Mouse (Mus musculus): ENCODE results near the gene Ppil6. TPM values are rescaled to one million over a fixed set of nuclear protein-coding genes. Genes with fewer than 3 reads are reported as not detected.

The Ppil6 gene
- polyA plus RNA-seq, 1 experiment: not detected

- Histone ChIP-seq H3K4me1 (ENCODE audit: control insufficient read depth, insufficient read depth, low read length) (no peaks in the 10 kb centered on the region), H3K27ac (ENCODE audit: insufficient read depth, low read length) (no peak overlapping the region), H3K4me3 (ENCODE audit: insufficient read depth, low read length) (no peak overlapping the region)
- TF ChIP-seq POLR2A (IDR thresholded peaks at IDR 0.05; ENCODE audit: low read depth, low read length): no peak
- no peak for TF ChIP-seq CTCF (IDR thresholded peaks at IDR 0.05; ENCODE audit: borderline replicate concordance, insufficient read depth, low read length)
These were observed 51.8 kb downstream of the Ppil6 start for GRCm38 (mm10) chr10:41542057-41542456.

- Histone ChIP-seq H3K27ac (ENCODE audit: insufficient read depth, low read length) (no peak overlapping the region), H3K4me3 (ENCODE audit: insufficient read depth, low read length) (no peak overlapping the region), H3K4me1 (ENCODE audit: control insufficient read depth, insufficient read depth, low read length) (no peaks in the 10 kb centered on the region)
- TF ChIP-seq CTCF (IDR thresholded peaks at IDR 0.05; ENCODE audit: borderline replicate concordance, insufficient read depth, low read length) (no peak), POLR2A (IDR thresholded peaks at IDR 0.05; ENCODE audit: low read depth, low read length) (no peak)
These were observed 53.2 kb downstream of the Ppil6 start for GRCm38 (mm10) chr10:41543439-41543838.

- Histone ChIP-seq H3K4me1 (ENCODE audit: control insufficient read depth, insufficient read depth, low read length) (no peaks in the 10 kb centered on the region), H3K27ac (ENCODE audit: insufficient read depth, low read length) (no peak overlapping the region), H3K4me3 (ENCODE audit: insufficient read depth, low read length) (no peak overlapping the region)
- TF ChIP-seq POLR2A (IDR thresholded peaks at IDR 0.05; ENCODE audit: low read depth, low read length): no peak
- TF ChIP-seq CTCF (IDR thresholded peaks at IDR 0.05; ENCODE audit: borderline replicate concordance, insufficient read depth, low read length): no peak
These were observed 53.6 kb downstream of the Ppil6 start for GRCm38 (mm10) chr10:41543844-41544243.

GRCm38 (mm10) chr10:41544481-41545190 lies 54.4 kb downstream of the Ppil6 start:
- Histone ChIP-seq H3K4me1 (ENCODE audit: control insufficient read depth, insufficient read depth, low read length) (no peaks in the 10 kb centered on the region), H3K27ac (ENCODE audit: insufficient read depth, low read length) (no peak overlapping the region), H3K4me3 (ENCODE audit: insufficient read depth, low read length) (no peak overlapping the region)
- no peak for TF ChIP-seq CTCF (IDR thresholded peaks at IDR 0.05; ENCODE audit: borderline replicate concordance, insufficient read depth, low read length)
- TF ChIP-seq POLR2A (IDR thresholded peaks at IDR 0.05; ENCODE audit: low read depth, low read length): no peak

GRCm38 (mm10) chr10:41545224-41545755 lies 55.1 kb downstream of the Ppil6 start:
- H3K27ac ChIP-seq (ENCODE audit: insufficient read depth, low read length): no peak overlapping the region

GRCm38 (mm10) chr10:41546396-41547165 lies 56.3 kb downstream of the Ppil6 start:
- H3K27ac ChIP-seq (ENCODE audit: insufficient read depth, low read length): no peak overlapping the region
- peaks cover 5% of the 10 kb centered on the region; the same call in 1 of the 2 replicates for H3K4me1 ChIP-seq (ENCODE audit: control insufficient read depth, insufficient read depth, low read length)
- no peak overlapping the region for H3K4me3 ChIP-seq (ENCODE audit: insufficient read depth, low read length)
- TF ChIP-seq POLR2A (IDR thresholded peaks at IDR 0.05; ENCODE audit: low read depth, low read length) (no peak), CTCF (IDR thresholded peaks at IDR 0.05; ENCODE audit: borderline replicate concordance, insufficient read depth, low read length) (no peak)

More at GRCm38 (mm10) chr10:41545224-41545755, 55.1 kb downstream of the Ppil6 start:
- TF ChIP-seq POLR2A (IDR thresholded peaks at IDR 0.05; ENCODE audit: low read depth, low read length) (no peak), CTCF (IDR thresholded peaks at IDR 0.05; ENCODE audit: borderline replicate concordance, insufficient read depth, low read length) (no peak)
- H3K4me3 ChIP-seq (ENCODE audit: insufficient read depth, low read length): no peak overlapping the region
- H3K4me1 ChIP-seq (ENCODE audit: control insufficient read depth, insufficient read depth, low read length): no peaks in the 10 kb centered on the region

GRCm38 (mm10) chr10:41550711-41551110 lies 60.5 kb downstream of the Ppil6 start:
- Histone ChIP-seq H3K4me1 (ENCODE audit: control insufficient read depth, insufficient read depth, low read length) (peaks cover 15% of the 10 kb centered on the region), H3K4me3 (ENCODE audit: insufficient read depth, low read length) (no peak overlapping the region), H3K27ac (ENCODE audit: insufficient read depth, low read length) (no peak overlapping the region)
- TF ChIP-seq CTCF (IDR thresholded peaks at IDR 0.05; ENCODE audit: borderline replicate concordance, insufficient read depth, low read length) (no peak), POLR2A (IDR thresholded peaks at IDR 0.05; ENCODE audit: low read depth, low read length) (no peak)

- TF ChIP-seq POLR2A (IDR thresholded peaks at IDR 0.05; ENCODE audit: low read depth, low read length): no peak
- no peak for TF ChIP-seq CTCF (IDR thresholded peaks at IDR 0.05; ENCODE audit: borderline replicate concordance, insufficient read depth, low read length)
- Histone ChIP-seq H3K27ac (ENCODE audit: insufficient read depth, low read length) (no peak overlapping the region), H3K4me1 (ENCODE audit: control insufficient read depth, insufficient read depth, low read length) (peaks cover 15% of the 10 kb centered on the region), H3K4me3 (ENCODE audit: insufficient read depth, low read length) (no peak overlapping the region)
These were observed 62.1 kb downstream of the Ppil6 start for GRCm38 (mm10) chr10:41552319-41552718.

- TF ChIP-seq POLR2A (IDR thresholded peaks at IDR 0.05; ENCODE audit: low read depth, low read length) (no peak), CTCF (IDR thresholded peaks at IDR 0.05; ENCODE audit: borderline replicate concordance, insufficient read depth, low read length) (no peak)
- Histone ChIP-seq H3K4me3 (ENCODE audit: insufficient read depth, low read length) (no peak overlapping the region), H3K4me1 (ENCODE audit: control insufficient read depth, insufficient read depth, low read length) (peaks cover 15% of the 10 kb centered on the region), H3K27ac (ENCODE audit: insufficient read depth, low read length) (peak overlapping the region; percentile 28; the same call in 1 of the 2 replicates)
These were observed 62.8 kb downstream of the Ppil6 start for GRCm38 (mm10) chr10:41552847-41553589.
